Mouse (Mus musculus) CD8-positive naive resting alpha-beta T cell, adult 2 months (primary cell): ENCODE results near the gene Olfr957.

ENCODE experiments used
- DNase-seq, 2 experiments: peaks; one replicate each; pipeline ENCODE4 v3.0.0; 2022; ENCODE audit warnings: low read depth in 2 of 2, low spot score in 2 of 2

The Olfr957 gene

DNA sequence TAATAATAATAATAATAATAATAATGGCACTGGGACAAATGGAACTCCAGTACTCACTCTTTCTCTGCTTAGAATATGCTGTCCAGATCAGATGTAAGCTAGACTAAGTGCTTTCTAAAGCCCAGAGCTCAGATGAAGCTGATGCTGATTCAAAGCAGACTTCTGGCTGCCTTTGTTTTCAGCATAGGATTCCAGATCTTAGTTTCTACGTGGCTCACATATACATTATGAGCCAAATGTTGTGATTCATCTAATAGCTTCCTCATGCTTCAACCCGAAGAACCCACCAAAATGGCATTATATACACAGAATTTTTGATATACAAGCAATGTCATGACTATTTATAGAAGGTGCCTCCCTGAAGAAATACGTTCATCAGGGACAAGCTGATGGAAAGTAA, at the start of gene Olfr957:
Olfr957 (minus strand) TSS at position 279 of the 400 bp plus-strand sequence.
- no peak for DNase-seq

DNA sequence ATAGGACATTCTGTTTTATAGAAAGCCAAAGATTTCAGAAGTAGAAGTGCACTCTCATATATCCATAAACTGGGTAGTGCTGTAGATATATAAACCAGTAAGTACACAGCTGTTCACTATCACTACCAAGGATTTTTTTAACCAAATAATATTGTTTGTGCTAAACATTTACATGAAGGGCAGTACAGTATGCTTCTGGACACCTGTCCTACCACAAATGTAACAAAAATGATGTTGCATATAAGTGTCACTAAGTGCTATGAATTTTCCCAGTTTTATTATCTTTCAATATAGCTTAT, 42.7 kb upstream of the Olfr957 start:
- no peak for DNase-seq

DNA sequence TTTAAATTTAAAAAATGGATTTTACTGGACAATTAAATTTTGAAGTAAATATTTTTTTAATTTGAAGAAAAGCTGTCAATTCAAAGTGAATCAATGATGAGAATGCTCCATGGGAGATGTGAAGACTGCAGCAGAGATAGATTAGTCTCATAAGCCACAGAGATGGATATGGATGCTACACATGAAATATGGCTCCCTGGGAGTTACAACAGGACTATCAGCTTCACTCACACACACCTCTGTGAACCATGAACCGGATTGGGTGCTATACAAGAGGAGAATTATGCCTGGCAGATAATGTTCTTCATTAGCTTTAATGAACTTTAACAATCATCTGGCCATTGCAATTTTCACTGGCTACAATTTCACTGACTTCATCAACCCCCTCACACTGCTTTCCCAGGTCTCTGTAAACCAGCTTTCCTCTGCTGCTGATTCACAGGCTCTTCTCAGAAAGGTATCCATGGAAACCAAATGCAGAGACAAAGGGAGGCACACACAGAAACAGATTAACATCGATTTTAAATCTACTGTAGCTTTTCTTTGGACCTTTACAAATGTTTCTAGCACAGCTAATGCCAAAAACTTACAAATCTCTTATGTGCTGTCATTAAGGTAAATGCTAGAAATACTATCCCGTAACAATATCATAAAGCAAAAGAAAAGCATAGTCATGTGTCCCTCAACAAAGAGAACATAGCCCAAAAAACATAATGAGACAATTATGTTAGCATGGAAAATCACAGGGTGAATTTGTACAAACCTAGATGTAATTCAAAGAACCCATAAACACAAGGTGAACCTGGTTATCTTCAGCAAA, 42.1 kb upstream of the Olfr957 start:
- DNase-seq, result no peak

DNA sequence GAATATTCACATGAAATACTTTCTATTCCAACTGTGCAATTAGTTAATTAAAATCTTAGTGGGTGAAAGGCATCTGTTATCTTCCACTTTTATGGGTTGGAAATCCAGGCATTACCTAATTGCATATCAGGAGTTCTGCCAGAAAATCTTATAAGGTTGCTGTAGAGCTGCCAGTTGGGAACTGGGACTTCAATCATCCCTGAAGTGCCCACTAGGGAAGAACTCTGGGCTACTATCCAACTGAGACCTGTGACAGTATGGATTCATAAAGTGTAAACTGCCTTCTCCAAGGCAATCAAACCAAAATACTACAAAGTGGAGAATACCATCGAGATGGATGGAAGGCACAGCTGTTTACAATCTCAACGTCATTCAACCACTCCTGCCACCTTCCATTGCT, 38.3 kb upstream of the Olfr957 start, which contains the start of gene Olfr958:
Olfr958 (minus strand) TSS at position 109 of the 400 bp plus-strand sequence.
- DNase-seq, result no peak

DNA sequence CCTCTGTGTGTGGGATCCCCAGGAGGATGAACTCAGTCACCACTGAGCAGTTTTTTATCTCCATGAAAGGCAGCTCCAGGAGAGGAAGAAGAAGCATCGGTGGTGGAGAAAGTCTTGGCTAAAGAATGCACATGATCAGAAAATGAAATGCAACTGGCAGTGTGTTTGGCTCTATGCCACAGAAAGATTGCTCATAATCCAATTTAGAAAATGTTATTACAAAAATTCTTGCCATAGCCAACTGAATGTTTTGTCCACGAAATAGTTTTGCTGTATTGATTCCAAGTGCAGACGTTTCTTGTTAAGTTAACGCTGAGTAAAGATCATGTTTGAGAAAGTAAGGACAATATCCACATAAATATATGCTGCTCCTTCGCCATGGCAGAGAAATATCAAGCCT, 35.2 kb upstream of the Olfr957 start:
- DNase-seq, result no peak

DNA sequence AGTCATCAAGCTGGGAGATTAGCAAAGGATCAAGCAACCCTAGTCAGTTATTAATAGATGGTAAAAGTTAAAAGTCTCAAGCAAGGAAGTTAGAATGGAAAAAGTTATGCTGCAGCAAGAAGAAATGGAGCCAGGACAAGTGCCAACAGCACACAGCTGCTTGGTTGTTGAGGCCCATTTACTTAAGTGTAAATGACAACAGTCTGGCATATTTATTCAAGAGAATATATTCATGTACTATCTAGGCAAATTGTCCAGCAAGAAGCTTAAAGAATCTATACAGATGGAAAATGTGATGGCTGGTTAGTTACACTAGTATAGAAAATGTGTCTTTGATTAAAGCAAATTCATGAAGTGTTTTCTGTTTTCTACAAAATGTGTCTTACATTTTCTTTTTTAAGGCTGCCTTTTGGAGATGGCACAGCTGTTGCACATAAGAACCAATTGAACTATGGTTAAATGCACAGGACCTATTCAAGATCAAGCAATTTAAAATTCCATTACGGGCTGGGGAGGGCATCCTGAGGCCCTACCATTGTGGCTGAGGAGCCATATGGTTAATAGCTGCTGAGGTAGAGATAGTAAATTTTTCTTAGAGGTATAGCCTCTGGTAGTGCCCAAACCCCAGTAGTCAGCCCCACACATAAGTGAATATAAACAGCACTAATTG, 8.1 kb upstream of the Olfr957 start:
- no peak for DNase-seq

DNA sequence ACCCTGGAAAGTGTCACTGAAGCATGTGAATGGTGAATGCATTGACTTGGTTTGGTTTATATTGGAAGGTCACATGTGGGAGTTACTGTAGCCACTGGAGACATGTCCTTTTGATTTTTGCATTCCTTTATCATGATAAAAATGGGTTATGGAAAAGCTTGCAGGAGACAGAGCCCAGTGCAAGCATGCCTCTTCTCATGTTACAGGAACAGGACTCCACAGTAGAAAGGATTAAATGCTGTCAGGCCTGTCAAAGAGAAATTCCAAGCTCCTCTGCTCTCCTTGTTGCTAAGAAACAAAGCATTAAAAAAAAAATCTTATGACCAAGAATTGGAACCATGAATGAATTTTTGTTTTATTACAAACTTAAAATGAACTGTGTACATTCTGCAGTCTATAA, 3.0 kb upstream of the Olfr957 start:
- DNase-seq, result no peak

DNA sequence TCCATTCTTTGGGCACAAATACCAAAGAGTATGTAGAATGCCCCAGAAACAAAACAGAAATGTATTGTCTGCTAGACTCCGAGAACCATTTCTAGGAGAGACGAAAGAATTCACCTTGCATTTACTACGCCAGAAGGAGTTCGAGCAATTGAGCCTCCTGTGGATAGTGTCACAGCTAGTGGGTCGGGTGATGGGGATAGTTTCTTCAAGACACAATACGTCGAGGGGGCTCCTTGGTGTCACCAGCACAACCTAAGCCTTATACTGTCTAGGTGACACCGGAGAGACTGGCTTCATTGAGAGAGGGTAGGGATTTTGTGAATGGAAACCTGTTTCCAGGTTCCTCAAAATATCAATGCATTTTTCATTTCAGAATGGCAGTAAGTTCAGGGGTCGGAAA, 6.2 kb downstream of the Olfr957 start:
- no peak for DNase-seq

DNA sequence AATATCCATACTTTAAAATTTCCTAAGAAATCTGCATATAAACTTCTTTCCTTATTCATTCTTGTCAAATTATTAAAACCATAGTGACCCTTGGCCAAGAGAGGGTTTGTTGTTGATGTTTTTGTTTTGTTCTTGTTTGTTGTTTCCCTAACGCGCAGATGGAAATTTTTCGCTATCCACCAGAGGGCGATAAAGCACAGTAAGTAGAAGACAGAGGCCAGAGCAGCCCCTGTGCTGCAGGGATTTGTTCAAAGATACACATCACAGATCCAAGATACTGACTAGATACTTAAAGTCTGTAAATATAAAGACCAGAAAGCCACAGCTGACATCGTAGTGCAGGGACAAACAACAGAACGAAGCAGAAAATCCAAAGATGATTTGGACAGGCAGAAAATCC, 6.6 kb downstream of the Olfr957 start:
- DNase-seq, result no peak

DNA sequence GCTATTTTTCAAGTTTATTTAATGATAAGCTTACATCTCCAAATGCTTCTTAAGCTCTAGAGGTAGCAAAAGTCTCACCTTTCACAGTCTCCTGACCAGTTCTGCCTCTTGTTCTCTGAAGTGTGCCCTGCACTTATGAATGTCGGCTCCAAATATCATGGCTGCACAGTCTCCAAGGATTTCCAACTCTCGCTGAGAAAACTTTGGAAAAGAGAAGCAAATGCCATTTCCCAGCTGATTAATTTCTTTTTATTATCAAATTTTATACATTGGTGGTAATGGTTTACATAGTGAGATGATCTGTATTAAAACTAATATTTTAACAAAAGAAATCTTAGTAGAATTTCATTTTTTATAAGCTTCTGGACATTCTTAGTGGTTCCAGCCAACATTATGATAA, 21.7 kb downstream of the Olfr957 start, which contains the start of gene Olfr44:
Olfr44 (minus strand) TSS at position 101 of the 400 bp plus-strand sequence.
- DNase-seq, result no peak

DNA sequence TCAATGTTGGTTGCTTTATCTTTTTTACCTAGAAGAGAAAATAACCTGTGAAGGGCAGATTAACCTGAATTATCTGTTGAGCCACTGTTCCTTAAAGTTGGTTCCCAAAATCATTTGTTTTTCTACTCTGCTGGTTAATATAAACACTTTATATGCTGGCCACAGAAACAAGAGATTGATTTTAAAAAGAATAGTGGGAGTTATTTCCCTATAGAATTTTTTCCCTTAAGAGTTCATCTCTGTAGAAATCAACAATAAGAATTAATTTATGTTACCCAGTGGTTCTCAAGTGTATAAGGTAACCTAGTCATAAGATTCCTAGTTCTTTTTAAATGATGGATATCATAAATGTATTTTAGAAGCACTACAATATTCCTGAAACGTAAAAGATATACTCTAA, 43.8 kb downstream of the Olfr957 start, which contains the start of gene Olfr955:
Olfr955 (minus strand) TSS at position 101 of the 400 bp plus-strand sequence.
- no peak for DNase-seq
